Mouse (Mus musculus) regulatory T cell (primary cell): ENCODE measurements around the gene Tgfbr3l.

Source experiments
- in situ Hi-C: fragments of 300-600 bp; cut with MboI, MseI; formaldehyde crosslinking; loops from one replicate; pipeline ENCODE4 v1.15.1; 2025; ENCODE audit warnings: high pct_unique_total_duplicates

Tgfbr3l gene

DNA sequence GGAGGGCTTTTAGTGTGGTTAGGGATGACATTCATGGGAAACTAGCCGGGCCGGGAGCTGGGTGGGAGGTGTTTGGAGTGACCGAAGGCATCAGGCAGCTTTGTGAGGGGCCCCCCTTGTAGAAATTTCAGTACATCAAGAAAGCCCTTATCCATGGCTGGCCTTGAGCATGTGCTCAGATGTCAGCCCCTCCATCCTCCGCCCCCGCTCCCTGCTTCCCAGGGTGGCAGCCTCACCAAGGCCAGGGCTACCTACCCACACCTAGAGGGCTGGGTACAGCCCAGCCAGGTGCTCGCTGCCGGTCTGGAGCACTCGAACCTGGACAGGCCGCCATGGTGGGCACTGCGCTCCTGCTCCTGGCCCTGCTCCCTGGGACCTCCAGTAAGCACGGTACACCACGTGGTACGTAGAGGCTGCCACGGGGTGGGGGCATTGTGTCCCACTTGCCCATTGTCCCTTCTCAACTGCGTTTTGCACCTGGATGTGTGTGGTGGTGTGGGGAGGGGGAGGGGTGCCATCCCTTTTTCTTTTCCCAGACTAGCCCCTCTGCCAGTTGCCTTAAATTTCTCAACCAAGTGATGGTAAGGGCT is at the start of gene Tgfbr3l:
Gene Tgfbr3l (plus strand): TSS at position 264 of the 590 bp plus-strand sequence.
- in situ Hi-C loops: no loop called here

DNA sequence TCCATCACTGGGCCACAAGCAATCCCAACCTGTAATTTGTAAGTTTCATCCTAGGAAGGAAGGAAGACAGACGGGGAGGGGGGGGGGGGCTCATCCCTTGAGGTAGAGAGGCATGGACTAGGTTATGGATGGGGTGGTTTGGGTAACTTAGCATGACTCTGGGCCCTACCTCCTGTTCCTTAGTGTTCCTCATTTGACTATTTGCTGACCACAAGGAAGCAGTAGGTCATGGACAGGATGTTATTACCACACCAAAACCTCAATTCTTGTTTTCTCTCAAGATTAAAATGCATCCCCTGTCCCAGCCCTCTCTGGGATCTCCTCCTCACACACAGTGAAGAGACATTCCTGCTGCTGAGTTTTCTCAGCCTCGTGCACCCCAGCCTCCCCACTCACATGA is 46.7 kb upstream of the Tgfbr3l start:
- in situ Hi-C loops: no loop called here

DNA sequence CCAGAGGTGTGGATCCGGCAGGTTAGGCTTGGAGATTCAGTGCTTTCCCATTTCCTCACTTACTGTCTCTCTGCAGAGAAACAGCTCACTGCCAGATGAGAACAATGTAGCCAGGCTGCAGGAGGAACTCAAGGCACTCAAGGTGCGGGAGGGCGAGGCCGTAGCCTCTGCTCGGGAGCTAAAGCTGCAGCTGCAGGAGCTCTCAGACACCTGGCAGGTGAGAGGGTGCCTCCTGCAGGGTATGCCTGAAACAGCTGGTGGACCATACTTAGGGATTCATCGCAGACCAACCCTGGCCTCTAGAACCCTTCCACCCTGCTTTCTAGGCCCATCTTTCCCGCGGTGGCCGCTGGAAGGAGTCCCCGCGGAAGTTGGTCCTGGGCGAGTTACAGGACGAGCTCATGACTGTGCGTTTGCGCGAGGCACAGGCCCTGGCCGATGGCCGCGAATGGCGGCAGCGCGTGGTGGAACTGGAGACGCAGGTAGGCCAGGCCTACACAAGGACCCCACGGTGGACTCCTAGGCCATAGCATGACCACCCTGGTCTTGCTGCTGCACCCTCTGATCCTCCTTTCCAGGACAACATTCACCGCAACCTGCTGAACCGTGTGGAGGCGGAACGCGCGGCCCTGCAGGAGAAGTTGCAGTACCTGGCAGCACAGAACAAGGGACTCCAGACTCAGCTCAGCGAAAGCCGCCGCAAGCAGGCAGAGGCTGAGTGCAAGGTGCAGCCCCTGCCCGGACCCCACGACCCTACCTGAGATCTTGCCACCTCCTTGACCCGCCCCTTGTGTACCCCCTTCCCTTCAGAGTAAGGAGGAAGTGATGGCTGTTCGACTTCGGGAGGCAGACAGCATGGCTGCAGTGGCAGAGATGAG is 42.5 kb upstream of the Tgfbr3l start:
- in situ Hi-C loops: no loop called here

DNA sequence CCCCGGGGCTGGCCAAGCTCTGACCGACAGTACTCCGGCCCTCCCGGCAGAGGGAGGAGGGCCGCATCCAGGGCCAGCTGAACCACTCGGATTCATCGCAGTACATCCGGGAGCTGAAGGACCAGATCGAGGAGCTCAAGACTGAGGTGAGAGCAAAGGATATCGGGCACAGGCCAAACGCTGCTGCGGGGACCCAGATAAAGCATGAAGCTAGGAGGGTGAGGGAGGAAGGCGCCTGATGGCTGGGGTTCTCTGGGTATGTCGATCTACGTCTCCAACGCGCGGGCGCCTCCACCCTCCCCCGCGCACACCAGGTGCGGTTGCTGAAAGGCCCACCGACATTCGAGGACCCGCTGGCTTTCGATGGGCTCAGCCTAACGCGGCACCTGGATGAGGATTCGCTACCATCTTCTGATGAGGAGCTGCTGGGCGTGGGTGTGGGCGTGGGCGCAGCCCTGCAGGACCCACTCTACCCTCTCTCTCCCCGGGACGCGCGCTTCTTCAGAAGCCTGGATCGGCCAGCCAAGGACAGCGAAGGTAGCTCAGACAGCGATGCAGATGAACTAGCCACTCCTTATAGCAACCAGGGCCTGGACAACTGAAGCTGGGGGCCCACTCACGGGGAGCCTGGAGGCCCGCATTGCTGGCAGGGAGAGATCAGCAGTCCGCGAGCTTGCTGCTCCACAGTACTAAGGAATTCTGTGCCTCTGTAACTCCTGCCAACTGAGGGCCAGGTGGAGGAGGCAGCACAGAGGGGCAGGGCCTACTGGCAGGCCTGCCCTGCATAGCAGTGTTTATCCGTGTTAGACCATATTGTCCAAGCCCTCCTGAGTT is 41.6 kb upstream of the Tgfbr3l start:
- in situ Hi-C loops: no loop called here

DNA sequence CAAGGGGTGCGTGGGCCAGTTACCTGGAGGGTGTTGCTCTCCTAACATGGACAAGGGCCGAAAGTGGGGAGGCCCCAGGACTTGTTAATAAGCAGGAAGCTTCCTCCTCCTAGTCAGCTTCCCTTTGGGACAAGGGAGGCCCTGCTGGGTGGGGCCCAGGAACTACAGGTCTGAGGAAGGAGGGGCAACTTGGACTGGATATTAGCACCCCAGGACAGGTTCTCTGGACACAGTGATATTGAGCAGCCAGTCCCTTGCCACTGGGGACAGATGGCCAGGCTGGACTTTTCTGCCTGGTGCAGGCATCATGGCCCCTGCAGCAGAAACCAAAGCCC is 41.0 kb upstream of the Tgfbr3l start:
- in situ Hi-C loops: no loop called here

DNA sequence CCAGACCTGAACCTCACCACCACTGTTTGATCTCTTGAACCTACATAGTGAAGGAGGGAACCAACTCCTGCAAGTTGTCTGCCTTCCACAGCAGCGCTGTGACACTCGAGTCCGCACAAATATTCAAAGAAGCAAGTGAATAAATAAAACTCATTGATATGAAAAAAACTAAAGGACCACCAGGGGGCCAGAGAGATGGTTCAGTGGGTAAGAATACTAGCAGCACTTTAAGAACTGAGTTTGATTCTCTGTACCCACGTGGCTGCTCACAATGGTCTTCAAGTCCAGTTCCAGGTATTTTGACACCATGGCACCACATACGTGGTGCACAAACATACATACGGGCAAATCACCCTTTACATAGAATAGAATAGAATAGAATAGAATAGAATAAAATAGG is 36.9 kb upstream of the Tgfbr3l start:
- in situ Hi-C loops: no loop called here

DNA sequence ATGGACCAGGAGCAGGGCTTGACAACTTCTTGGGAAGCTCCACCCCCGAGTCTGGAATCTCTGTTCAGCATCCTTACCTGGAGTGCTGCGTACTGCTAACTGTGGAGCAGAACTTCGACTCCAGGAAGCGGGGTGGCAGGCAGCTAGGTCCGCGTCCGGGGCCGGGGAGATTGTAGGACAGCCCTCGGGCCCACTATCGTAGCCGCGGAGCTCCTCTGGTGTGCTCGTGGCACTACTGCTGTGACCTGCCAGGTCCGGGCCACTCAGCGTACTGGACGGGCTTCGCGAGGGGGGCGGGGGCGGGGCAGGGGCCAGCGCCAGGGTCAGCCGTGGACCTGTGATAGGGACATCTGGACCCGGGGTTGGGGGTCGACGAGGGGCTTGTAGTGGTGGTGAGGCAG is 35.2 kb upstream of the Tgfbr3l start:
- in situ Hi-C loops: no loop called here

DNA sequence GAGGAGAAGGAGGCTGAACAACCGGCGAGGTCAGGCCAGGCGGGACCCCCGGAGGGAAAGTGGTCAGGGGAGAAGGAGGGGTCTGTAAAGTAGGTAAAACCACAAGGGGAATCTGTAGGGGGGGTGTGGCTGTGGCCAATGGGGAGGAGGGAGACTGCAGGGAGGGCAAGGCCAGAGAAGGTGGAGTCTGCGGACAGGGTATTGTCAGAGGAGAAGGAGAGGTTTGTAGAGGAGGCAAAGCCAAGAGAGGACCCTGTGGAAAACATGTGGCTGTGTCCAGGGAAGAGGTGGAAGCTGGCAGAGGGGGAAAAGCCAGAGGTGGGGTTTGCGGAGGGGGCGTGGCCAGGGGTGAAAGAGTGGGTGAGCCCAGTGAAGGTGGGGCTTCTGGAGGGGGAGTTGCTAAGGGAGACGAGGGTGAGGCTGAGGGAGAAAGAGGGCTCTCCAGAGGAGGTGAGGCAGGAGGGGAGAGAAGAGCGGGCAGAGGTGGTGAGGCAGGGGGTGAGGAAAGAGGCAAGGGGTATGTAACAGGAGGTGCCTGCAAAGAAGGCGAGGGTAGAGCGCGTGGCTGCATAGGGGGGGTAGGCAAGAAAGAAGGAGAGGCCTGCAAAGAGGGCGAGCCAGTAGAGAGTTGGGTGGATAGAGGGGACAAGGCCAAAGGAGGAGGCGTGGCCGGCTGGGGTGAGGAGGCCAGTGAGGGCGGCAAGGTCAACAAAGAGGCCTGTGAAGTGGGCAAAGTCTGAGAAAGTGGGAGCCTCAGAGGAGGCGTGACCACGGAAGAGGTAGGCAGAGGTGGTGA is 34.6 kb upstream of the Tgfbr3l start:
- in situ Hi-C loops: no loop called here

DNA sequence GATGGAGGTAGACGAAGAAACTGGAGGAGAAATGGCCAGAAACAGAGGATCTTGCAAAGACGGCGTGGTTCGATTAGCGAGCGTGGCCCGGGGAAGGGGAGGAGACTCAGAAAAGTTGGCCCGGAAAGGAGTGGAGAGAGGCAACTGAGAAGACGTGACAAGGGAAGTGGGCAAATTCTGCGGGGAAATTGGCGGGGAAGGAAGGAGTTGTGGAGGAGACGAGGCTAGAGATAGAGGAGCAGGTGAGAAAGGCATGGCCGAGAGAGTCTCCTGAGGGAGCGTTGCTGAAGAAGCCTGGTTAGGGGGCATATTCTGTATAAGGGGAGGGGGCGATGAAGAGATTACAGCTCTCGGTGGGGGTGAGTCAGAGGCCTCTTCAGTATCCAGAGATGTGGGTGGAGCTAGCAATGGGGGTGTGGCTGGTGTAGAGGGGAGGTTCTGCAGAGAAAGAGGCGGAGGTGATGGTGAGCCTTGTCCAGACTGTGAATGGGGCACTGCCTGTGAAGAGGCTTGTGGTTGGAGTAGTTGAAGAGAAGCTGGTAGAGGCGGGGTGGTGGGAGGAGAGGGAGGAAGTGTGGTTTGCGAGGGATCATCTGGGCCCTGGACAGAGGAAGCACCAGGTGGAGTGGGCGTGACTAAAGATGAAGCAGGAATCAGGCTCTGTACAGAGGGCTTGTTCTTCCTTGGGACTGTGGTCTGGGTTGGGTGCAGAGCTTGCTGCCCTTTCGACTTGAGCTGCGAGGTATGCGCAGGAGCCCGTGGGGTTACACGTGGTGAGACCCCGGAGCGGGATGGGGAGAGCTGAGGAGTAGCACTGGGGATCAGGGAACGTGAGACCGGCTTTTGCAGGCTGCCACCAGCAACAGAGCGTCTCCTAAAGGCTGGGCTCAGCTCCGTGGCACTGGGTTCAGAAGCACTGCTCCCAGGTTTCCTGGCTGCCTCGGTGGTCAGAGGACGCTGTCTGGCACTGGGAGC is 33.7 kb upstream of the Tgfbr3l start:
- in situ Hi-C loops: no loop called here

DNA sequence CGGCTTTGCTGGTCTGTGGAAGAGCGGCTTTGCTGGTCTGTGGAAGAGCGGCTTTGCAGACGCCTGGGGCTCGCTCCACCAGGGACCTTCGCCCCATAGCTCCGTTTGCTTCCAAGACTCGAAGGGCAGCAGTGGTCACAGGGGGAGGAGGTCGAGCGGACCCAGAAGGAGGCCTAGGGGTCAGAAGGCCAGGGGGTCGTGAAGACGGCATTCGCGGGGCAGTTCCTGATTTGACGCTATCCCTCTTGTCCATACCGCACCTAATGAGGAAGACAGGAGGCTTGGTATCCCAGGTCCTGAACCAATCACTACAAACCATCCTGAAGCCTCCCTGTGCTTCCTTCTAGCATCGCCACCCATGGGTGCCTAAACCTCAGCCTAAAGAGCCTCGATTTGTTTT is 31.7 kb upstream of the Tgfbr3l start:
- in situ Hi-C loops: no loop called here

DNA sequence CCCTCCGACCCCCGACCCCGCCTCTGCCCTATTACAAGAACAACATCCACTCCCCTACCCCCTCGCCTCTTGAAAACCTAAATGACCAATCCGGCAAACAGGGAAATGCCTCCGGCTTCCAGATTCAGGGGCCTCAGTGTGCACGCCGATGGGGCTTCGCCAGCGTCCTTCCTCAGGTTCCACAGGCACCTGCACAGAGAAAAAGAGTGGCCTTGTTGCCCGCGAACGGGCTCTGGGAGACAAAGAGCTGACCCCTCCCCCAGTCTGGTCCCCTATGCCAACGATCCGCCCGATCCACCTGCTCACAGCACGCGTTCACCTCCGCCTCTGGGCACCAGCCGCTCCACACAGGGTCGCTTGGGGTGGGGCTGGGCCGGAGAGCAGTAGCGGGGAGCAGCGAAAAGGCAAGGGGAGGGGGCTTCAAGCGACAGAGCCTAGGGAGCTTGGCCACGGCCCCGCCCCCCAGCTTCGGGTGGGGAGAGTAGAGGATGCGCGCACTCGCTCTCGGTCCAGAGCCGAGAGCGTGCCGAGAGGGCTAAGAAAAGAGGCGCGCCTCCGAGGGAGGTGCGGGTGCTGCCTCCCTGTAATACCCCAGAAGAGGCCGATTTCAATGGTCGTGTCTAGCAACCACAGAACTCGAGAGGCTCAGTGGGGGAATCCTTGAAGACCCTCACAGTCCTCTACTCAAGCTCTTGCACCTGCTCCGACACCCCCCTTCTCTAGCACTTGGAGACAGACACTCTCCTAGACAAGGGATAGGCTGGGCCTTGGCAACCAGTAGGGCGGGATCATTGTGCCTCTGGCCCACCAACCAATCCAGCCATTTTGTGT is 31.0 kb upstream of the Tgfbr3l start, which contains the start of gene Prr36:
Gene Prr36 (minus strand): TSS at position 669 of the 831 bp plus-strand sequence.
- in situ Hi-C loops: no loop called here

DNA sequence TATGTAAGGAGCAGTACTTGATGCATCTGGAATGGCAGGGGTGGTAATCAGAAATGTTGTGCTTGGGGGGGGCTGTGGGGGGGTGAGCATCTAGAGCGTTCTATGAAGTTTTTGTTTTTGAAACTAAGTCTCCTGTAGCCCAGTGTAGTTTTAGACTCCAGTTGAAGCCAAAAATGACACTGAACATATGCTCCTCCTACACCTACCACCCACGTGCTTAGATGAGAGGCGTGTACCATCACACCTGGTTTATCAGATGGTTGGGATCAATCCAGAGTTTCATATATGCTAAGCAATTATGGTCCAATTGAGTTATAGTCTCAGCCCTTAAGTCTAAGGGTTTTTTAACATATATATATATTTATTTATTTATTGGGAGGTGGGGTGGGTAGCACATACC is 28.4 kb upstream of the Tgfbr3l start:
- in situ Hi-C loops: no loop called here

DNA sequence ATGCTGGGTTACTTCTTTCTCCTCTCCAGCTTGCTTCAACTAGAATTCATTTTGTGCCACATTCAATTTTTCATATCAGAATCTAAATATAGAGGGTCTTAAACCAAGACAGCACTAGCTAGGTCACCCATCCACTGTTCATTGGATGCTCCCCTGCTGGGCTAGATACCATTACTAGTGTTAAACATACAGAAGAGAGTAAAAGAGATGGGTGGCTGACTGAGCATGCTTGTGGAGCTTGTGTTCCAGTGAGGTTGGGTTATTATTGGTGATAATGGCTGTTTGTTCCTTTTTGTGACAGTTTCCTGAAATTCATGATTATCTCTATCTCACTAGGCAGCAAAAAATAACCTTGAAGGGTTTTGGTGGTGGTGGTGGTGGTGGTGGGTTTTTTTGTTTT is 26.0 kb upstream of the Tgfbr3l start:
- in situ Hi-C loops: no loop called here

DNA sequence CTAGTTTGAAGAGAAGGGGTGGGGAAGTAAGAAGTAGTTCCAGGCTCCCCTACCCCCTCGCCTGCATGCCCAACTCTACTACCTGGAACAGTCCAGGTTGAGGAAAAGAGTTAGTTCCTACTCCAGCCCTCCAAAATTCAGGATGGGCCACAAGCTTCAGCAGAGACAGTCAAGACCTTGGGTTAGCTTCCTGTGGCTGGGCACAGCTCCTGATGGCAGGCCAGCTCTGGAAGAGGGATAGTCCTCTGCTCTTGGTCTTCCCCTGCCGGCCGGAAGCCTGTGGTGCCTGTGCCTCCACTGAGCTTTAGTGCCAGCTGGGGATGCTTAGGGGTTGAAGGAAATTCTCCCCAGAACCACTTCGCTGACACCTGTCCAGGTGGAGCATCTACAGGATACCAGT is 21.7 kb upstream of the Tgfbr3l start:
- in situ Hi-C loops: no loop called here

DNA sequence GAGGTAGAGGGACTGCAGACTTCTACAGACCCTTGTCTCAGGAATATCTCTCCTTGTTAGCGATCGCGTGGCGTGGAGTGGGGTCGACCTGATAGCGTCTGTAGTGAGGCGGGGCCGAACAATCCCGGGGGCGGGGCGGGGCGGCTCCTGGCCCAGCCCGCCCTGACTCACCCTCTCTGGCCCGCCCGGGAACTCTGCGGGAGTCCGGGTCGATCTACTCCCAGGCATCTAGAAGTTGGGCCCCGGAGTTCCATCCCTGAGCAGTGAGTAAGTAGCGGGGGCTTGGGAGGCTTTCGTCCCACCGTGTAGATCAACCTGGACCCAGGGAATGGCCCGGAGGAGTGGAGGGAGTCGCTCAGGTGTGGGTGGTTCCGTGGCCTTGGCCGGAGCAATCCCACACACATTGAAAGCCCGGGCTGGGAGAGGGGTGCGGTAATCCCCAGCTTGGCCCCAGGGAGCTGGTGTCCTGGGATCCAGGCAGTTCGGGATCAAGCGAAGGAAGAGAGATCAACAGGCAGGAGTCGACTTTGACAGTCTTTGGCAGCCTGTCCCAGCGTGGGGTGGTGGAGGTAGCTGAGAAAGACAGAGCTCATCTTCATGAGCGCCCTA is 21.2 kb upstream of the Tgfbr3l start, which contains the start of gene Lrrc8e:
Gene Lrrc8e (plus strand): TSS at position 89 of the 609 bp plus-strand sequence.
- in situ Hi-C loops: no loop called here

DNA sequence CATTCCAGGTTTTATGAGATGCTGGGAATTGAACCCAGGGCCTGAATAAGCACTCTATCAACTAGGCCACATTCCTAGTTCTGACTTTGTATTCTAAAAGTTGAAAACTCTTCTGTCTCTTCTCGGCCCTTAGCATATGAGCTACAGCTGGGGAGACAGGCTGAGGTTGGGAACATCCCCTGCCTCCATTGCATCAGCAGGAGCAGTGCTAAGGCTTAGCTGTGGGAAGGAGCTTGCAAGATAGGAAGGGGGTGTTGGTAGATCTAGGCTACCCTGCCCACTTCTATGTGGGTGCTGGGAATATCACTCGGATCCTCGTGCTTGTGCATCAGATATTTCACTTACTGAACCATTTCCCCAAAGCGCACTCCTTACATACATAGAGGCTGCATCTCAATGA is 20.1 kb upstream of the Tgfbr3l start:
- in situ Hi-C loops: no loop called here

DNA sequence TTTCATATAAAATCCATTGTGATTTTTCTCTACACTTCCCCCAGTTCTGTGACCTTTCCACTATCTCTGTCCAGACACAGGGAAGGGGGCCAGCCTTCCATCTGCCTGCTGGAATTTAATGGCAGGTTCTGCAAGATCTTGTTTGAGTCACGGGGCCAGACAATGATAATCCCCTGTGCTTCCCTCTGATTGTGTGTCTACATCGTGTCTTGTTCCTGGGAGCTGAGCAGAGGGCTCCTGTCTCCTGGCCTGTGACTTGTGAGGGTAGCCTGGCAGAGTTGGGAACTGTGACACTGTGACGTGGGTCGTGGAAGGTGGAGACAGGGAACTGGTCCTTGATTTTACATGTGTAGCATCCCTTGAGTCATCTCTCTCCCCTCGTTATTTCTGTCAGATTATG is 18.2 kb upstream of the Tgfbr3l start:
- in situ Hi-C loops: no loop called here

DNA sequence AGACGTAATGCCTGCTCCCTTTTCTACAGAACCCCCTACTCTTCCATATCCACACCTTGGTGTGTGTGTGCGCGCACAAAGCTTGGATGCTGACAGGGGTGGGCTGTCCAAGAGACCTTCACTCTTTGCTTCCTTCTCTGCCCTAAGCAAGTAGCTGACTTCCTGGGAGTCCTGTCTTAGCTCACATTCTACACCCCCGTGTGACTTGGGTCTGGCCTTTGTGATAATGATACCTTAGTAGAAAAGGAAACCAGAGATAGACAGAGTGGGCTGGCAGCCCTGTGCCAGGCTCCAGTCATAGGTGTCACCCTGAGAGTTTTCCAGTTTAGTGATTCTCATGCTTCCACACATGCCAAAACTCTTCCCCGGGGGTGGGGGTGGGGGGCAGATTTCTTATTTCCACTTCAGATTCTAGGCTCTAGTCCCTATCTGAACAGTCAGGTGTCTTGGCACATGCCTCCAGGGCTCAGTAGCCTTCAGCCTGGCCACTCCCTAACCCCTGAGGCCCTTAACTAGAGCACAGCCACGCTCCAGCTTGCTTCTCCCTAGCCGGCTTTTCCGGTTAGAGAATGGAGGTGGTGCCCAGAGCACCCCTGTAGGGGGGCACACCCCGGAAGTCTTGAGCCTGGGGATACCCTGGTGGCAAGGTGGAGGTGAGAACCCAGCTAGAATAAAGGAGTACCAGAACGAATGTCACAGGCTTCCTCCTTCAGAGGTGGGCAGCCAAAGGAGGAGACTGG is 17.2 kb upstream of the Tgfbr3l start:
- in situ Hi-C loops: no loop called here
